Mouse (Mus musculus) neural tube, embryonic 12.5 days (tissue): ENCODE measurements around the gene Slc25a19. TPM values are rescaled to one million over a fixed set of nuclear protein-coding genes. Genes with fewer than 3 reads are reported as not detected.

Experiments used
- ATAC-seq: fragments of 200-750 bp; cut with Nextera tagmentation; 2 replicates; pipeline ENCODE4 v1.8.0; 2017; ENCODE audit warnings: low read depth, mild to moderate bottlenecking, moderate TSS enrichment, moderate library complexity; ENCODE audit not compliant: low FRiP score
- H3K27ac ChIP-seq: fragments of 300-500 bp; sonication (generic); 2 replicates; pipeline ENCODE4 v1.5.1; 2016
- H3K27me3 ChIP-seq: fragments of 300-500 bp; sonication (generic); replicated peaks from 2 replicates; pipeline ENCODE4 v1.6.1; 2016; ENCODE audit warnings: mild to moderate bottlenecking
- H3K36me3 ChIP-seq: fragments of 300-500 bp; sonication (generic); 2 replicates; pipeline ENCODE4 v1.6.1; 2016; ENCODE audit warnings: mild to moderate bottlenecking
- H3K4me1 ChIP-seq: fragments of 300-500 bp; sonication (generic); 2 replicates; pipeline ENCODE4 v1.6.1; 2016
- H3K4me2 ChIP-seq: fragments of 300-500 bp; sonication (generic); replicated peaks from 2 replicates; pipeline ENCODE4 v1.6.1; 2016; ENCODE audit warnings: mild to moderate bottlenecking
- H3K4me3 ChIP-seq: fragments of 300-500 bp; sonication (generic); 2 replicates; pipeline ENCODE4 v1.5.1; 2016
- H3K9ac ChIP-seq: fragments of 300-500 bp; sonication (generic); 2 replicates; pipeline ENCODE4 v1.6.1; 2016; ENCODE audit warnings: mild to moderate bottlenecking
- H3K9me3 ChIP-seq: fragments of 300-500 bp; sonication (generic); 2 replicates; pipeline ENCODE4 v1.6.1; 2016; ENCODE audit warnings: mild to moderate bottlenecking
- whole genome bisulfite sequencing: fragments of 180-500 bp; shearing (Covaris S2); methylation state at CpG from one replicate; pipeline ENCODE4 v1.1.7; 2016; 5-methylcytosine and 5-hydroxymethylcytosine counted together
- polyA plus RNA-seq: library from polyadenylated mRNA; unstranded; fragments of >200 nt; fragmentation: Nextera tagmentation; extraction: Ambion mirVana; gene quantifications from 2 replicates; pipeline ENCODE4 v1.2.1, GENCODE M21; 2016

Gene Slc25a19
- polyA plus RNA-seq, result 27.5 and 28.2 TPM in 2 replicates

- WGBS, result under 1% methylated on average over 47 of the region's 47 CpGs
- Histone ChIP-seq H3K27ac (no peak within 1 kb of the TSS), H3K27me3 (no peaks in the 10 kb centered on the region)
Measured at GRCm38 (mm10) chr11:115627705-115628464, at the start of gene Slc25a19. Gene Slc25a19 (minus strand): TSS chr11:115628295.

GRCm38 (mm10) chr11:115677511-115677910 is 49.4 kb upstream of the Slc25a19 start:
- no peak overlapping the region for H3K4me3 ChIP-seq
- no peak for ATAC-seq
- H3K27me3 ChIP-seq, result no peaks in the 10 kb centered on the region
- H3K9ac ChIP-seq, result no peak overlapping the region
- H3K36me3 ChIP-seq, result peaks cover 14% of the 10 kb centered on the region
- H3K27ac ChIP-seq, result no peak overlapping the region
- no peaks in the 10 kb centered on the region; the same call in 1 of the 2 replicates for H3K4me1 ChIP-seq
- no peaks in the 10 kb centered on the region for H3K9me3 ChIP-seq
- WGBS, result 95% methylated on average over 3 of the region's 3 CpGs
- no peak overlapping the region for H3K4me2 ChIP-seq

More at GRCm38 (mm10) chr11:115627705-115628464, at the start of gene Slc25a19:
- Histone ChIP-seq H3K9me3 (no peaks in the 10 kb centered on the region), H3K4me2 (peak within 1 kb of the TSS; percentile 84), H3K36me3 (peaks cover 2% of the 10 kb centered on the region), H3K4me1 (peaks cover 11% of the 10 kb centered on the region; the same call in 1 of the 2 replicates), H3K9ac (peak within 1 kb of the TSS; percentile 64), H3K4me3 (peak within 1 kb of the TSS; percentile 63)
- ATAC-seq, result peak; percentile 99

GRCm38 (mm10) chr11:115676738-115677137 is 48.6 kb upstream of the Slc25a19 start:
- Histone ChIP-seq H3K4me1 (no peaks in the 10 kb centered on the region; the same call in 1 of the 2 replicates), H3K27ac (no peak overlapping the region), H3K27me3 (no peaks in the 10 kb centered on the region), H3K9ac (no peak overlapping the region), H3K4me2 (no peak overlapping the region), H3K36me3 (peaks cover 7% of the 10 kb centered on the region; the same call in 1 of the 2 replicates), H3K9me3 (no peaks in the 10 kb centered on the region), H3K4me3 (no peak overlapping the region)
- 90% methylated on average over 8 of the region's 8 CpGs for WGBS
- no peak for ATAC-seq

DNA sequence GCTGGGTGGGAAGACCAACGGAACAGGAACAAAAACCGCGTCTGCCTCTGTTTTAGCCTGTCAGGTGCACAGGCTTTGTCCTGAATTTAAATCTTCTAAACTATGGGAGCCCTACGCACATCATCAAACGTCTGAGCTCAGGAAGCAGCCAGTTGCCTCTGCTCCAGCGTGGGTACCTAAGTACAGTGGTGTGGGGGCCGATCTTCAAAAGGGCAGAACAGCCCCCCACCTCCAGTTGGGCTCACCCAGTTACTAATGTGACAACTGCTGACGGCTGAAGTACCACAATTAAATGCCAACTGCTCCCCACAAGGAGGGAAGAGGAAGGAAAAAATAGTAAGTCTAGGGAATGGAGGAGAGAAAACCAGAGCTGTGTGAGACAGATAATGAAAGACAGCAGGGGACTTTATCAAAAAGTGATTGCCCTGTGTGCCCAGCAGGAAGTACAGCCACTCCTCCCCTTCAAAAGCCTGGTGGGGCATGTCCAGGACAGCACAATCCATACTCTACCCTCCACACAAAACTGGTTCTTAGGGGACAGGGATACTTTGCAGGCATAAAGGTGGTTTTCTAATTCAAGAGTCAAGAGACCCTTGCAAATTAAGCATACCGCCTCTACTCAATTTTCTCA is 46.3 kb upstream of the Slc25a19 start:
- Histone ChIP-seq H3K36me3 (peaks cover 7% of the 10 kb centered on the region; the same call in 1 of the 2 replicates), H3K4me1 (peaks cover 15% of the 10 kb centered on the region), H3K9ac (no peak overlapping the region), H3K27me3 (no peaks in the 10 kb centered on the region), H3K4me3 (no peak overlapping the region), H3K4me2 (no peak overlapping the region), H3K9me3 (no peaks in the 10 kb centered on the region), H3K27ac (no peak overlapping the region)
- WGBS, result 77% methylated on average over 9 of the region's 9 CpGs
- ATAC-seq, result no peak

- Histone ChIP-seq H3K4me2 (no peak overlapping the region), H3K9ac (no peak overlapping the region), H3K4me3 (no peak overlapping the region), H3K27ac (no peak overlapping the region), H3K27me3 (no peaks in the 10 kb centered on the region), H3K4me1 (peaks cover 15% of the 10 kb centered on the region), H3K9me3 (no peaks in the 10 kb centered on the region), H3K36me3 (peaks cover 5% of the 10 kb centered on the region; the same call in 1 of the 2 replicates)
- no peak for ATAC-seq
- WGBS, result 91% methylated on average over 9 of the region's 9 CpGs
Measured at GRCm38 (mm10) chr11:115673471-115674234, 45.6 kb upstream of the Slc25a19 start.

- H3K4me3 ChIP-seq, result no peak overlapping the region
- ATAC-seq, result no peak
- no peak overlapping the region for H3K9ac ChIP-seq
- H3K27ac ChIP-seq, result no peak overlapping the region
- no peaks in the 10 kb centered on the region for H3K36me3 ChIP-seq
- H3K4me2 ChIP-seq, result no peak overlapping the region
- WGBS, result 88% methylated on average over 7 of the region's 7 CpGs
- peaks cover 15% of the 10 kb centered on the region for H3K4me1 ChIP-seq
- no peaks in the 10 kb centered on the region for H3K27me3 ChIP-seq
- no peaks in the 10 kb centered on the region for H3K9me3 ChIP-seq
Measured at GRCm38 (mm10) chr11:115672226-115672987, 44.3 kb upstream of the Slc25a19 start.

- H3K4me2 ChIP-seq, result no peak overlapping the region
- no peaks in the 10 kb centered on the region for H3K9me3 ChIP-seq
- no peak for ATAC-seq
- WGBS, result 21% methylated on average over 5 of the region's 5 CpGs
- no peak overlapping the region for H3K4me3 ChIP-seq
- no peak overlapping the region for H3K27ac ChIP-seq
- H3K9ac ChIP-seq, result no peak overlapping the region
- H3K4me1 ChIP-seq, result peaks cover 15% of the 10 kb centered on the region
- H3K36me3 ChIP-seq, result no peaks in the 10 kb centered on the region
- H3K27me3 ChIP-seq, result no peaks in the 10 kb centered on the region
Measured at GRCm38 (mm10) chr11:115670451-115671050, 42.5 kb upstream of the Slc25a19 start.

DNA sequence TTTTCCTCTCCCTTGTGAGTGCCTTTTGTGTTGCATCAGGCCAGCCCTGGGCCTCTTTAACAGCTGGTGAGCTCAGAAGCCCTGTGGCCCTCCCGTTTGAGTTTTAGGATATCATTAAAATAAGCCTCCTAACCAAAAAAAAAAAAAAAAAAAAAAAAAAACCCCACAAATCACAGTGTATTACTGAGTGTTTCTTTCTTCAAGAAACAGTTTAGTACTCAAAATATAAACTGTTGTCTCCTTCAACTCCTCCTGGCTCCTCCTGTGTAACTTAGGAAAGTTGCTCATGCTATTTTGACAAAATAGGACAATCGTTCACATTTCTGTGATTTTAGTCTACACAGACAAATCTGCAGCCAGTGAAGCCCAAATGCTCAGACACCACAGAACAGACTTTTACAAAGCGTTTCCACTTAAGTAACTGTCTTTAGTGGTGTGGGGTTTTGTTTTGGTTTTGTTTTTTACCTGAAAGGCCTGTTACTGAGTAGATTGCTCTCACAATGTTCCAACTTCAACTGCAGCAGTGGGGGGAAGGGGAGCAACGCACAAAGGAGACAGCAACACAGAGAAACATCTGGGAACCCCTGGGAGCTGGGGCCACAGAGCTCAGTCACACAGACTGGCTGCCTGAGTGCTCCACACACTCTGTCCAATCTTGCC is 35.7 kb upstream of the Slc25a19 start:
- Histone ChIP-seq H3K27me3 (no peaks in the 10 kb centered on the region), H3K4me3 (no peak overlapping the region), H3K9ac (no peak overlapping the region), H3K27ac (no peak overlapping the region), H3K9me3 (no peaks in the 10 kb centered on the region), H3K36me3 (no peaks in the 10 kb centered on the region), H3K4me2 (no peak overlapping the region), H3K4me1 (no peaks in the 10 kb centered on the region)
- no peak for ATAC-seq
- WGBS, result 73% methylated on average over 4 of the region's 4 CpGs

DNA sequence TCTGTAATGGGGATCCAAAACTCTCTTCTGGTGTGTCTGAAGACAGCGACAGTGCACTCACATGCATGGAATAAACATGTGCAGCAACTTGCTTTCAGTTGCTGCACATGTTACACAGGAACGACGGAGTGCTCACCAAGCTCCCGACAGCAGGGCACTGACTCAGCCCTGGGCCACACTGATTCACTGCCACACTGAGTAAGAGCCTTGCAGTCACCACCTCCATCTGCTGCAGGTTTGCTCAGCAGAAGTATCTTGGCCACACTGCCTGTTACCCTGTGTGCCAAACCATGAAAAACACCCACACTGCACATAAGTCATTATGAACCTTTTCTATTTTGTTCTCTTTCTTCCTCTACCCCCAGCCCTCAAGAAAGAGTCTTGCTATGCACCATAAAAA is 32.3 kb upstream of the Slc25a19 start:
- H3K4me2 ChIP-seq, result no peak overlapping the region
- ATAC-seq, result no peak
- H3K27ac ChIP-seq, result no peak overlapping the region
- no peaks in the 10 kb centered on the region for H3K4me1 ChIP-seq
- no peak overlapping the region for H3K9ac ChIP-seq
- no peaks in the 10 kb centered on the region for H3K9me3 ChIP-seq
- H3K36me3 ChIP-seq, result no peaks in the 10 kb centered on the region
- H3K27me3 ChIP-seq, result no peaks in the 10 kb centered on the region
- 96% methylated on average over 4 of the region's 4 CpGs for WGBS
- no peak overlapping the region for H3K4me3 ChIP-seq

GRCm38 (mm10) chr11:115658521-115658920 is 30.4 kb upstream of the Slc25a19 start:
- Histone ChIP-seq H3K27ac (no peak overlapping the region), H3K4me2 (no peak overlapping the region), H3K4me1 (no peaks in the 10 kb centered on the region), H3K9ac (no peak overlapping the region), H3K36me3 (peaks cover 15% of the 10 kb centered on the region), H3K27me3 (no peaks in the 10 kb centered on the region), H3K9me3 (no peaks in the 10 kb centered on the region), H3K4me3 (no peak overlapping the region)
- WGBS, result 89% methylated on average over 6 of the region's 6 CpGs
- no peak for ATAC-seq

DNA sequence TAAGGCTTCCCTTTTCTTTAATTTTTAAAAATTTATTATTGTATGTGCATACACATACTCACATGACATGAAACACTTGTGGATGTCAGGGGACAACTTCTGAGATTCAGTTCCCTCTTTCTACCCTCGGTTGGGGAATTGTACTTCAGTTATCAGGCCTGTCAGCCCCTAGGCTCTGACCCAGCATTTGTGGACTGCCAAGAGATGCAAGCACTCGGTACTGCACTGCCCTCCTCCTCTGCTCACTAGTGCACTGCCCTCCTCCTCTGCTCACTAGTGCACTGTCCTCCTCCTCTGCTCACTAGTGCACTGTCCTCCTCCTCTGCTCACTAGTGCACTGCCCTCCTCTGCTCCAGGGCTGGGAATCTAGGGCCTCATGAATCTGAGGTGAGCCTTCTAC is 26.0 kb upstream of the Slc25a19 start:
- H3K4me3 ChIP-seq, result no peak overlapping the region
- no peaks in the 10 kb centered on the region for H3K4me1 ChIP-seq
- 78% methylated on average over 2 of the region's 2 CpGs for WGBS
- H3K27me3 ChIP-seq, result no peaks in the 10 kb centered on the region
- no peak for ATAC-seq
- no peak overlapping the region for H3K27ac ChIP-seq
- H3K9ac ChIP-seq, result no peak overlapping the region
- H3K9me3 ChIP-seq, result no peaks in the 10 kb centered on the region
- peaks cover 29% of the 10 kb centered on the region for H3K36me3 ChIP-seq
- no peak overlapping the region for H3K4me2 ChIP-seq
